Mouse (Mus musculus) erythroid progenitor cell, adult 5-6 weeks (primary cell): Measurements from ENCODE around the gene Aldh16a1. TPM values are rescaled to one million over a fixed set of nuclear protein-coding genes. Genes with fewer than 3 reads are reported as not detected.
A peak's percentile ranks its signal among the peaks of the same experiment; 100 is the strongest.

Experiments
- ATAC-seq: replicated peaks from 2 replicates; pipeline ENCODE4 v1.8.0; 2016; ENCODE audit warnings: moderate number of reproducible peaks, mild to moderate bottlenecking, moderate TSS enrichment, inconsistent platforms; ENCODE audit not compliant: poor library complexity, low FRiP score, severe bottlenecking
- total RNA-seq, 2 experiments: library from RNA; stranded (forward) in 1 of 2; stranded (reverse) in 1 of 2; fragments of 150-400 nt in 1 of 2; fragments of 186-747, 209-891 nt in 1 of 2; gene quantifications; 2 replicates each; pipeline versions ENCODE4 v1.2.3 to v1.2.4; 2015 to 2017; ENCODE audit warnings: low replicate concordance in 2 of 2

The Aldh16a1 gene
- total RNA-seq (2015; ENCODE audit: low replicate concordance) (24.5 and 29.3 TPM in 2 replicates), total RNA-seq (2017; ENCODE audit: low replicate concordance) (12.4 and 14.1 TPM in 2 replicates)

DNA sequence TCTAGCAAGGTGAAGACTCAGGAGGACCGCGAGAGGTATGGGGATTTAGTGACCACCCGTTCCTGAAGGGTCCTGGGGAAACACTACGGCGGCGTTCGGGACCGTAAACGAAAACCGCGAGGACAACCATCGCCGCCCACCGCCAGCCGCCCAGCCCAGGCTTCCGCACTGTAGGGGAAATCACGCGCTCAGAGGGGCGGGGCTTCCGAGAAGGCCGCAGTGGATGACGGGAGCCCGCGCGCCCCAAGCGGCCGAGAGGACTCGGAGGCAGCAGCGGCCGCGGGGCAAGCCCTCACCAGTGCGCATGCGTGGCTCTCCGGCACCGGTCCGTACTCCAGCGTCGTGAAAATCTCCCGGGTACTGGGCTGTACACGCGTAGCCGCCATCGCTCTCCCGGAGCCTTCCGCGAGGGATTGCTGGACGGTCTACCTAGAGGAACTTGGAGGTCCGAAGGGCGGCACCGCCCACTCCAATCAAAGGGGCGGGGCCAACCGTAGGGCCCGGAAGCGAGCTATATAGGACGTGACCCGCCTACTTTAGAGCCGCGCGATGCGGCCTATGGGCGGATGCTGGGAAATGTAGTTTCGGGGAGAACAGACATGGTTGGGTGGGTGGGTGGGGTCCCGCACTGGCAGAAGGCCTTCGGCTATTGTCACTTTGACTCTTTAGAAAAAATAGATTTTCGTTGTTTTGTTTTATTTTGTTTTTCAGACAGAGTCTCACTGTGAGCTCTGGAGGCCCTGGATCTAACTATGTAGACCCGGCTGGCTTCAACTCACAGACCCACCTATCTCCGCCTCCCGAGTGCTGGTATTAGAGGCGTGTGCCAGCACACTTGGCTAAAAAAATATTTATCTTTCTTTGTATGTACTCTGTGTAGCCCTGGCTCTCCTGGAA, at the start of gene Aldh16a1, which contains the start of gene Pih1d1:
TSS of gene Aldh16a1 (minus strand) at position 489 of the 897 bp plus-strand sequence.
TSS of gene Pih1d1 (plus strand) at position 208 of the 897 bp plus-strand sequence.
- ATAC-seq, result peak; percentile 95

DNA sequence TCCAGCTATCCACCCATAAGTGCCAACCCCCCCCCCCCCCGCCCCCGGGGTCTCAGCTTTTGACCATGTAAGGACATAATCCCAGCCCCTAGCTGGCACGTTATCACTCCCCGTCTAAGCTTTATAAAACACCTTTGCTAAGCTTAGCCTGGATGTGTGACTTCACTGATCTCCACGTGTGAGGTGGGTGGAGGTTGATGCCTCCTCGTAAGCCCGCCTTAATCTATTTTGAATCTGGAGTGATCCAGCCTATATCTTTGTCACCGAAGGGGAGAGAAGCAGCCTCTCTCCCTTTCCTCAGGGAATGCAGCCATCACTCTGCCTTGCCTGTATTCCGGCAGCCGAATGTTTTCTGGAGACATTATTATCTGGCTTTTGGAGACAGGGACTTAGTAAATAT, 48.3 kb upstream of the Aldh16a1 start:
- ATAC-seq, result no peak

DNA sequence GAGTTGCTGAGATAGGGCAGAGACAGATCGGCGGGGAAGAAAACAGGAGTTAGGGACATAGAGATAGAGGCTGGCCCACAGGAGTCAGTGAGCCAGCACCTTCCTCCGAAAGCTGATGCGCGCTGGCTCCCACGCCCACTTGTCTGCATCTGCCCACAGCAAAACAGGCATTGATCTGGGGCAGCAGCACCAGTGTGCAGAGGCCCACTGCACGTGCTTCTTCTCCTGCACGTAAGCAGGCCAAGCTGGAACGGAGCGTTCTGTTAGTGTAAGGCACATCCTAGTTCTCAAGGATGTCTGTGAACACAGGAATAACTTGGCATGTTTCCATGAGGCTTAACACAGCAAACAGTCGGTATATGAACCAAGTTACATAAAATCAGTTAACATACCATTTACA, 44.6 kb upstream of the Aldh16a1 start:
- no peak for ATAC-seq

DNA sequence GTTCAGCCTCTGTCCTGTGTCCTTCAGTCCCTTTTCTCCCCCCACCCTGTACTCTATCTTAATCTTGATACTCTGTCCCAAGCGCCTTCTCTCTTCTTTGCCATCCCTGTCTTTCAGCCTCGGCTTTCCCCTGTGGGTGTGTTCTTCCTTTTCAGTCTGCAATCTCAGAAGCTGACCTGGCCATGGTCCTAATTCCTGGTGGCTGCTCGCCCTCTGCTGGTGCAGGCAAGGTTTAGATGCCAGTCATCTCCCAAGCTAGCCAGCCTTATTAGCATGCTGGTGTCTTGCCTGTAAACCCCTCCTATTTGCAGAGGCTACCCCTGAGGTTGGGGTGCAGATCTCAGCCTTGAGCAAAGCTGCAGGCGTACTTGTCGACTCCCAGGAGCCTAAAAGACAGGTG, 44.1 kb upstream of the Aldh16a1 start:
- no peak for ATAC-seq

DNA sequence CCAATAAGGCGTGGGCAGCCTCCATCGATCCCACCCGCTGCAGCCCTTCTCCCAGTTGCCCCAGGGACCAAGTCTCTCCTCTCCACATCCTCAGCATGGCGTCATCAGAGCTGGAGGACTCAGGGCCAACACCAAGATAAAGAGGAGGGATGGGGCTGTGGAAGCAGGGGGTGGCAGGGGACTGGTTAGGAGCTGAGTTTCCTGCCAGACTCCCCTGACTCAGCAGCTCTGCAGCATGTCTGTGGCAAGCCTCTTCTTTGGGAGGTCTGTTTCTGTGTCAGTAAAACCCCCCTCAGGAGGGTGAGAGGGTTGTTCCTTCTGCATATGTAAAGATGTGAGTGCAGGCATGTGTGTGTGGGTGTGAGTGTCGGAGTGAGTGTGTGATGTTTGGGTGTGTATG, 42.6 kb upstream of the Aldh16a1 start:
- ATAC-seq, result no peak

DNA sequence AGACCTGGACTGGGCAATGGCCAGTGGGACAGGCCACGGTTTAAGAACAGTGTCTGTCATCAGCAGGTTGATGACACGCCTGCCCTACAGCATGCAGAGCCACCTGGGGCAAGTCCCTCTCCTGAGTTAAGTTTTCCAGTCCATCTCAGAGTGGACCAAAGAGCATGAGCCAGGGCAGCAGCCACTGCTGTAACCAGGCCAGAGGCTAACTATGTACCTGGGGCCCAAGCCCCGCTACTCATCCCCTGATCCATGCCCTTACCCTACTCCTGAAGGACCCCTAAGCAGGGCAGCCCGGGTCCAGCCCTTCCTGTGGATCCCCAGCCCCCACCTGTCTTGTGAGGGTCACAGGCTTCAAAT, 41.8 kb upstream of the Aldh16a1 start:
- ATAC-seq, result no peak

DNA sequence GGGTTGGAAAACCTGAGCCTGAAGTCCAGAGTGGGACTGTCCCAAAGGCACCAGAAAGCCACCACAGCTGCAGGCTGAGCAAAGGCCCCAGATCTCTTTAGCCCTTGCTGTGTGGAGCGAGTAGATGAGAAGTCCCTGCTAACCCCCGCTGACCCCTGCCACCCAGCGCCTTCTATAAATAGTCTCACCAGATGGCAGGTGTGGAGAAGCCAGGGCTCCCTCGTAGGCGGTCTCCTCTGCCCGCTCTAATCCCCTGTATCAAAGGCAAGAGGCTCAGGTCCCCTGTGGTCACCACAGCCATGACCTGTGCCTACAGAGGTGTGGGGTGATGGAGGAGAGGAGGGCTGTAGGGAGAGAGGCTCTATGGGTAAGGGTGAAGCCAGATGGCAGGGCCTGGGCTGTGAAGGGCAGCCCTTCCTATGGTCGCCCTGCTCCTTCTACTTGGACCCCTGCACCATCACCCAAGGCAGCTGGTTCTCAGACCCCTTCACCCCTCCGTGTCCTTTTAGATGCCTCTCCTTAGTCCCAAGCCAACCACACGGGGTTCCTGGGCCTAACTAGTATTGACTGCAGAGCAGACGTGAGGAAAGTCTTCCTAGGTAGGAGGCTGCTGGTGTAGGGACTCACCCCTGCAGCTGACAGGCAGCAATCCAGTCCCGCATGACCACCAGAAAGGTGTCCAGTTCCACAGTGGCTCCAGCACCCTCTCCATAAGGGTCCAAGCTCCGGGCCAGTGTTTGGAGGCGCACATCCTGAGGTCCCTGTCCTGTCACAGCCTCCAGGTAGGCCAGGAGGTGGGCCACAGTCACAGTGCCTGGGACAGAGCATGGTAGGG, 41.2 kb upstream of the Aldh16a1 start:
- no peak for ATAC-seq

DNA sequence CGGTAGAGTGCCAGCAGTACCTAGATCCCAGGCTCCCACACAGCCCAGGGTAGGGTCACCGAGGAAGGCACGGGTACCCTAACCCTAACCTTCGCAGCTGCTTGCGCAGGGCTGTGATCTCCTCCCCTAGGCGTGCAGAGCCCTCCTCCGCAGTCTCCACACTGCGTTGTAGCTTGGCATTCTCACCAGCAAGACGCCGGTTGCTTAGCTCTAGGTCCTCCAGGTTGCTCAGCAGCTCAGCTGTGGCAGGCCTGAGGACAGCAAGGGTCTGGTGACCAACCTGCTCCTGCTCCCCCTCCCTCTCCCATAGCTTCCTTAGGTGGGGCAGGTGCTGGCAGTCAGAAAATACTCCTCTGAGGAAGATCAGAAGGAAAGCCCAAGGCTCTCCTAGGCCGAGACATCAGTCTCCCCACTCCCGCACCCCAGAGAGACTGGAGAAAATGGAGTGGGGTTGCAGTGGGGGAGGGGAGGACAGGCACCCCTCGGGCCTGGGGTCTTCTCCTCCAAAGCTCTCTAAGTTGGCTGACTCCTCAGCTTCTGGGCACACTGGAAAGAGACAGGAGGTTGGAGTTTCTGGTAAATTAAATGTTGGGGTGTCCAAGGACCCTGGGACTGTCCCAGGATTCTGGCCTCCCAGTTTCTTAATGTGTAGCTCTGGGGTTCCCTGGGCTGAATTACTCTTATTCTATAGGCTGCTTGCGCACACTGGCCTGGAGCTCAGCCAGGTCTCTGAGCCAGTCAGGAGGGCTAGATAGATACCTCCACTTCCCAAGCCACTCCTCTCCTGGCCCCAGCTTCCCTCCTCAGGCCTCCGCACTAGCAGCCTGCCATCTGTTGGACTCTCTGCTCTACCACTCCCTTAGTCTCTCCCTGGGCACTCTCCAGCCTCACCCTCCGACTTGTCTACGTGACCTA, 39.7 kb upstream of the Aldh16a1 start:
- ATAC-seq, result peak; percentile 17; the same call in 1 of the 2 replicates

DNA sequence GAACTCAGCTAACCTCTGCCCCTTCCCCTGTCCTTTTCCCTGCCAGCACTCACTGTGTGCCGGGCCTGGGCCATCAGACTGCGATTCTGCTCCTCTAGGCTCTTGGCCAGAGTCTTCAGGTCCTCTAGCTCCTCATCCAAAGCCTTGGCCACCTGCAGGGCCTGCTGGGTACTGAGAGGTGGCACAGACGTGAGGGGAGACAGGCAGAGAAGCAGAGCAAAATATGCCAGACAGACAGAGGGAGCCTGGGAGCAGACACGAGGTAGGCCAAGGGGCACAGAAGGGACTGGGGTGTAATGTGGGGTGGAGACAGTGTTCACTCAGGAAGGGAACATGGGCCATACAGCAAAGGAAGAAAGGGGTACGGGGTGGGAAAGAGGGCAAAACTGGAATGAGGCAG, 39.0 kb upstream of the Aldh16a1 start:
- no peak for ATAC-seq

DNA sequence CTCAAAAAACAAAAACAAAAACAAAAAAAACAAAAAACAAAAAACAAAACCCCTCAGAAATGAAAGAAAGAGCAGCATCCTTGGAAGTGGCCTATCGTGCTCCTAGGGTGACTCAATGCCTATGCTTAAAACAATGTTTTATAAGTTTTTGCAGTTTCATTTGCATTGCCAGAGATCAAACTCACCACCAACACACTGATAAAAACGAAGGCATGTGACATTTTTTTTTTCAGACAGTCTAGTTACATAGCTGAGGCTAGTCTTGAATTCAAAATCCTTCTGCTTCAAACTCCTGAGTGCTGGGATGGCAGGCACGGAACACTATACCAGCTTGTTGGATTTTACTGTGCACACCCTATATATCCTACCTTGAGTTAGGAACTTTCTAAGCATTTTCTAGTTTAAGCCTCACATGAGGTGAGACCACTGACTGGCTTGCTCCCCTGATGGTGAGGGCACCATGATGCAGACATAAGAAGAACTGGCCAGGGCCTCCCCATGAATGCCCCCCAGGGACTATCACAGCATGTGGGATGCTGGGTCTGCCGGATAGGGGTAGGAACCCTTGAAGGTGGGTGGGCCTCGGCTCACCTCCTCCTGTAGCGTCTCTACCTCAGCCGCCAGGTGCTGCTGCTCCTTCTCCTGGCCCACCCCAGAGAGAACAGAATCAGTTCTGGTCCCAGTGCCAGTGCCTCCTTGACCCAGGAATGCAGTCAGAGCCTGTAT, 38.4 kb upstream of the Aldh16a1 start:
- no peak for ATAC-seq

DNA sequence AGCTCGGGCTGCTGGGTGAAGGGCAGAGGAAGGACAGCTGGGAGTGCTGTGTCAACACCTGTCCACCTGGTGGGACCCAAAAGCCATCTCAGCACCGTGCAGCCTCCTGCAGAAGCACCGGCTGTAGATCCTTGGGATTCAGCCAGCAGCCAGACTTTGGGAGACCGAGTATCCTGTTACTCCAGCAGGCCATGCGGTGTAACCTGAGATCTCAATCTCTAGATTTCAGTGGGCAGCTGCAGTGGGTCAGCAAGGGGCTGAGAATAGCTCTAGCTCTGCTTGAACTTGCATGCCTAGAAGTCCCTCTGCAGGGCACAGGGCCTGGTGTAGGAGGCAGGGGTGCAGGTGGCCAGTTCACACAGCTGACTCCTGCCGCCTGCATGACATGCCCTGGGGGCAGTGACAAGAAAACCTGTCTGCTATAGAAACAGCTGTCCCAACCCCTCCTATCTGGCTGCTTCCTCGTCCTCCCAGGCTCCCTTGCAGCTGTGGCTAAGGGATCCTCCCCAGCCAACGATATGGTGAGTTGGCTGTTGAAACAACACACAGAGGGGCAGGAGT, 37.5 kb upstream of the Aldh16a1 start:
- ATAC-seq, result no peak

DNA sequence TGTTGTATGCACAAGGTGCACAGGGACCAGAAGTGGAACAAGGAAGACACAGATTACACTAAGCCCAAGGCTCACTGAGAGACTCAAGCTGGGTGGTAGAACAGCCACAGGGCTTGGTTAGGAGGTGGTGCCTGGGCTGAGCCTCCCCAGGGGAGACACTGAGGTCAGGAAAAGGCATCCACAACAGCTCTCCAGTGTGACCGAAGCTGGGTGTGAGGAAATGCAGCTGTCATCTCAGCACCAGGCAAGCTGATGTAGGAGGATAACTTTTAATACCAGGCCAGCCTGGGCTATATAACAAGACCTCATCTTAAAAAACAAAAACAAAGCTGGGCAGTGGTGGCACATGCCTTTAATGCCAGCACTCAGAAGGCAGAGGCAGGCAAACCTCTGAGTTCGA, 36.8 kb upstream of the Aldh16a1 start:
- no peak for ATAC-seq

DNA sequence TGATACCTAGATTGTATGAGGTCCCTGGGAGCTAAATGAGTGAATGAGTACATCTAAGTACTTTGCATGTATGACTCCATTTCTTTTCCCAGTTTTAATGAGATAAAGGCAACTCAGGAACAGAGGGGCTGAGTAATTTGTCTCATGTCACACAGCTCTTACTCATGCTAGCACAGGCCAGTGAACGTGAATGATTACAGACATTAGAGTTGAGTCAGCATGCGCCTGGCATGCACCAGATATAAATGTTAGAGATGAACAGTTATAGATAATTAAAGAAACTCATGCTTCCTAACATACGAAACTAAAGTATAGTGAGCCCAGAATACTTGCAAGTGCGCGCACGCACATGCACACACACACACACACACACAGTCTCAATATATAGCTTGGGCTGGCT, 35.8 kb upstream of the Aldh16a1 start:
- ATAC-seq, result 0 out of 2 replicates have a peak, but pooled peaks have one; percentile 12

DNA sequence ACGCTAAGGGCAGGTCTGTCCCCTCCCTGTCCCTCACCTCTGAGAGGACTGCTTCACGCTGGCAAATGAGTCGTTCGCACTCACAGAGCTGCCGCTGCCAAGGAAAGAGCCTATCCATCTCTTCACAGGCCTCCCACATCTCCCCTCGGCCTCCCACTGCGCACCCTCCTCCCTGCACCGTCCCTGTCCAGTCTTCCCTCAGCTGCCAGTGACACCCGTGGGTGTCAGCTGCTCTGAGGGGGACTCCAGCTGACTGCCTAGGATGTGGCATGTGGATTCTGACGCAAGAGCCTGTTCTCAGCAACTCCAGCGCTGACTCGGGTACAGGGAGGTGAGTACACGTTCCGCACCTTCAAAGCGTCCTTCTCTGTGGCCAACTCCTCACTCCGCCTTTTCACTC, 35.2 kb upstream of the Aldh16a1 start:
- no peak for ATAC-seq

DNA sequence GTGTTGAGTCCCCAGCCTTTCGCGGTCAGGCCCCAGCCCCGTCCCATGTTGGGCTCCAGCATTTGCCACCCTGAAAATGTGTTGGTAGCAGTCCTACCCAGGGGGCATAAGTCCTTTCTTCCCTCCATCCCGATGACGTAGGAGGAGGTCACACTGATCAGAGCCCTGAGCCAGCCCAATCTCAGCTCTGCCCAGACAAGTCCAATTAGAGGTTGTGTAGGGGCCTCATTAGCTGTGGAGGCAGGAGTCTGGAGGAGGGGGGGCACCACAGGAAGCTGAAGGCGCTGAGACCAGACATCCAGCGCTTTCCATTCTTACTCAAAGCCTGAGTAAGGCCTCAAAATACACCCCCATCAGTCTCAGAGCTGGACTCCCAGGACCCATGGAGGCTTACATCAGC, 31.5 kb upstream of the Aldh16a1 start:
- no peak for ATAC-seq

DNA sequence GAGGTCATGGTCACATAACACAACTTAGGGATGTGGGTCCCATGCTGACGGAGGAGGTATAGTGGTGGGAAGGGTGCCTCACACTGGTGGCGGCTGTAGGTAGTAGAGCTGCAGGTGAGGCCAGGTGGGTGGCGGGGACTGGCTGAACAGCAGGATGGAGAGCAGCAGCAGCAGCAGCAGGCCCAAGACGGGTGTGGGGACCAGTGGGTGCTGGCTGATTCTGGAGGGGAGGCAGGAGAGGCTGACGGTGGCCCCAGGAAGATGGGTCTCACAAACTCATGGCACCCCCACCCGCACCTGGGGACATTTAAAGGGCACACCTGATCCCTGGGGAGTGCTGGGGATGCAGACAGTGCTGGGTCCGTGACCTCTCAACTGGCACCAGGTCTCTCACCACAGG, 29.3 kb upstream of the Aldh16a1 start:
- no peak for ATAC-seq

DNA sequence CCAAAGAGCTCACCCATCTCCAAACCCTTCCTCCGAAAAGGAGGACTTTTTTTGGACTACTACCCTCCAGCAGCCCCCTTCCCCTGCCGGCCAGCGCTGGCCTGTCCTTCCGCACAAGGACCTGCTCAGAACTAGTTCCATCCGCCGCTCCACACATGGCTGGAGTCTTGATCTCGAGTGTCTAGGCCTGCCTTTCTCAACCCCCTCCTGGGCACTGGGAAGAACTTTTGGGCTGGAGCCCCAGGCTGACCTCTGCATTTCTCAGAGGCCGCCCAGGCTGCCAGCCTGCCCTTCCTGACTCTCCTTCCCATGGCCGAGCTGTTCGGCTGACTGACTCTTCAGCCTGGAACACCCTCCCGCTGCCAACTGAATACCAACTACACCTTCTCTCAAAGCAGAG, 28.2 kb upstream of the Aldh16a1 start:
- ATAC-seq, result 0 out of 2 replicates have a peak, but pooled peaks have one; percentile 1

DNA sequence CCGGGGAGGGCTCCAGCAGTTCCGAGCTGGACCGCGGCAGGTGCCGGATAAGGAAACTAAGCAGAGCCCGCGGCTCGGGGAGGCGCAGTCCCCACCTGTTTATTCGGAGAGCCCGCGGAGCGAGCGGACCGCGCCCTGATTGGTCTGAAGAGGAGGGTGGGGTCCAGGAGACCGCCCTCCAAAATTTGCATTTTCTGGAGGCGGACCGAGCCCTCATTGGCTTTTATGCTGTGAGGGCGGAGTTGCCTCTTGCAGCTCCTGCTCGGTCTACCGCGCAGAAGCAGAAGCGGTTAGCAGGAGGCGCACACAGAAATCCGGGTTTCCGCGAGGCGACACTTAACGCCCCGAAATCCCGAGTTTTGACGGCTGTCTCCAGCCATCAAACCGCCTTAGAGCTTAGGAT, 27.8 kb upstream of the Aldh16a1 start:
- peak; percentile 93 for ATAC-seq

DNA sequence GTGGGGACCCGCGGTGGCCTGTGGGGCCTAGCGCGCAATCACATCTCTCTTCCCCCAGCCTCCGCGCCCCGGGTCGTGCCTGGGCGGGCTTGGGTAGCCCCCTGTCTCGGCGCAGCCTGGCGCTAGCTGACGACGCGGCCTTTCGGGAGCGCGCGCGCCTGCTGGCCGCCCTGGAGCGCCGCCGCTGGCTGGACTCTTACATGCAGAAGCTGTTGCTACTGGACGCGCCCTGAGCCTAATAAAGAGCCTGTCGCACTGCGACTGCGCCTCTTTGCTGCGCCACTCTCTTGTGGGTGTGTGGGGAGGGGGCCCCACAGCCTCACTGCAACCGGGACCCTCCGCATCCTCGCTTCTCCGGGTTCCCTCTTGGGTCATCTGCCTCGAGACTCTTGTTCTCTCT, 27.2 kb upstream of the Aldh16a1 start:
- peak; percentile 21; the same call in 1 of the 2 replicates for ATAC-seq
